ENCODE assay signal across 9 mouse cellular contexts in the genomic region with DNA sequence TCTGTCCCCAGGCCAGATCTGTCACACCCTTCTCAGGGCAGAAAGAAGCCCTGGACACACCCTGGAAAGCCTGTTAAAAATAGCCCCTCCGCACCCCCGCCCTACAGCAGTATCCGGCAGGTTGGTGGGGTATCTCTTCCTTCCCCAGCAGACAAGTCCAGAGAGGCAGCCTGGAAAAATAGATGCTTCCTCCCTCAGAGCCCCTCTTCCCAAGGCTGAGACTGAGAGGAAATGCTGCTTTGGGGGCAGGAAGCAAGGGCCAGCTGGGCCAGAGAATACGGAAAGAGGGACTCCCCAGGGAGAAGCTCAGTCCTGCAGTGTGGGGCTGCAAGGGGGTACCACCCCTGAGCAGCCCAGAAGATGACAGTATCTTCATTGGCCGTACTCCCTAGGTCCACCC. TPM values are rescaled to one million over a fixed set of nuclear protein-coding genes. Genes with fewer than 3 reads are reported as not detected.
DNase-seq lines count a peak whose midpoint lies in the region; ATAC-seq and TF ChIP-seq lines count a peak whose summit lies in the region.
"Had no signal": no experiment of that assay in that cellular context is flagged by ENCODE, and none has a peak within 500 bp of the region (broad histone marks: within the 10 kb centered on the region; RNA-seq: fewer than 3 reads in every experiment).

No protein-coding gene starts in this region.

- WGBS in lung, embryonic 14.5 days: 76% methylated on average over 5 of the region's 5 CpGs

- H3K9ac ChIP-seq in lung, embryonic 14.5 days: no peak overlapping the region

- peak; percentile 42 to 64 for DNase-seq in adrenal gland, postnatal 36 days
- no peak for DNase-seq in adrenal gland, postnatal 25 days
- DNase-seq in heart, adult 11 months: peak; percentile 99
- DNase-seq in heart, postnatal 4 days: peak; percentile 58
- DNase-seq in lung, embryonic 14.5 days: peak; percentile 27
- no peak for DNase-seq in cerebellum, postnatal 36 days
- DNase-seq in left cerebral cortex, adult 8-10 months (ENCODE audit: low spot score in 2 of 2): no peak
- no peak for DNase-seq in B cell, adult 2 months
- DNase-seq: midbrain, embryonic 14.5 days had no signal

- H3K4me3 ChIP-seq in lung, embryonic 14.5 days (ENCODE audit: low read depth, low read length): no peak overlapping the region

- H3K27me3 ChIP-seq in lung, embryonic 14.5 days (ENCODE audit: insufficient read depth, low read length): no peaks in the 10 kb centered on the region

- peaks cover 88% of the 10 kb centered on the region for H3K36me3 ChIP-seq in lung, embryonic 14.5 days (ENCODE audit: insufficient read depth)

- H3K9me3 ChIP-seq in lung, embryonic 14.5 days (ENCODE audit: low read depth, low read length): no peaks in the 10 kb centered on the region

- H3K4me2 ChIP-seq in lung, embryonic 14.5 days: no peak overlapping the region

- no peak overlapping the region for H3K27ac ChIP-seq in lung, embryonic 14.5 days (ENCODE audit: low read depth)

- H3K4me1 ChIP-seq in lung, embryonic 14.5 days (ENCODE audit: insufficient read depth): no peaks in the 10 kb centered on the region

- TF ChIP-seq CTCF in lung, embryonic 14.5 days (IDR thresholded peaks at IDR 0.05; ENCODE audit: low read depth): no peak

- ATAC-seq in lung, embryonic 14.5 days (ENCODE audit: insufficient read depth): peak; percentile 35; the same call in 1 of the 2 replicates

RNA-seq across cellular contexts. Expression of gene Bahcc1, which starts 50.8 kb away (rescaled TPM):
- total RNA-seq in adrenal gland, postnatal 36 days (2021): 10 to 100 TPM; 17.5 TPM
- total RNA-seq in adrenal gland, postnatal 25 days (2021): 23.8 and 25.8 TPM in 2 replicates
- 10 to 100 TPM; 14.1 to 16.5 TPM for total RNA-seq in heart, postnatal 4 days (2021)
- 14.3 and 15.6 TPM in 2 replicates for polyA plus RNA-seq in lung, embryonic 14.5 days (2014; fragmentation: Nextera tagmentation; extraction: Ambion mirVana)
- 10 to 100 TPM; 20.8 to 23.0 (median 21.6) TPM for total RNA-seq in left cerebral cortex, adult 8-10 months (2022)

Comparison
In these comparisons a context has a peak if more than half of its experiments do, and no peak if none do; other contexts are left out.
1. DNase-seq: peak in adrenal gland, postnatal 36 days (2 of 2), heart, adult 11 months (single experiment), heart, postnatal 4 days (single experiment) and lung, embryonic 14.5 days (single experiment); none in adrenal gland, postnatal 25 days (single experiment), cerebellum, postnatal 36 days (0 of 2), left cerebral cortex, adult 8-10 months (0 of 2) and B cell, adult 2 months (0 of 2).